In the genomic region with DNA sequence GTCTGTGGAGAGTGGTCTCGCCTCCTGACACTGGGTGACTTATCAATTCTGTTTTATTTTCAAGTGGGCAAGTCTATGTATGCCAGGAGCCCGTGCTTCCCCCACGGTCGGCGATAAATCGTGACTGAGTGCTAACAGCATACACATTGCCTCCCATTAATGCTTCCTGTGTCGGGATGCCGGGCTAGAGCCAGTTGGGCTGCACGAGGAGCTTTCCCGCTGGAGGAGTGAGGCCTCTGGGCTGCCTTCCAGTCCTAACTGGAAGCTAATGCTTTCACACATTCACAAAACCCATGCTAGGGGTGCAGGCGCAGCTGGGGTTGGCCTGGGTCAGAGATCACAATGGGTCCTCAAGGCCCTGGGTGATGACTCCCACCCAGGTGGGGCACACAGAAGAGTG, we compare ENCODE assay signal across 10 mouse cellular contexts.
DNase-seq lines count a peak whose midpoint lies in the region; ATAC-seq and TF ChIP-seq lines count a peak whose summit lies in the region.
"Had no signal": no experiment of that assay in that cellular context is flagged by ENCODE, and none has a peak within 500 bp of the region (broad histone marks: within the 10 kb centered on the region; RNA-seq: fewer than 3 reads in every experiment).

No protein-coding gene starts in this region.

- no peaks in the 10 kb centered on the region for H3K36me3 ChIP-seq in hindbrain, postnatal 0 days (ENCODE audit: insufficient read depth, low read length)
- no peaks in the 10 kb centered on the region for H3K36me3 ChIP-seq in hindbrain, embryonic 11.5 days (ENCODE audit: control insufficient read depth, insufficient read depth, low read length)
- no peaks in the 10 kb centered on the region for H3K36me3 ChIP-seq in midbrain, embryonic 11.5 days (ENCODE audit: control insufficient read depth, insufficient read depth, low read length)

- H3K4me3 ChIP-seq in hindbrain, postnatal 0 days (ENCODE audit: low read length) = no peak overlapping the region
- no peak overlapping the region for H3K4me3 ChIP-seq in hindbrain, embryonic 11.5 days (ENCODE audit: low read depth, low read length)
- no peak overlapping the region for H3K4me3 ChIP-seq in midbrain, embryonic 11.5 days (ENCODE audit: low read depth, low read length)

- peak; percentile 33 for DNase-seq in hindbrain, postnatal 0 days (ENCODE audit: low spot score)
- no peak for DNase-seq in hindbrain, embryonic 11.5 days (ENCODE audit: low spot score)
- DNase-seq in brain, adult 2 months (ENCODE audit: low read depth, low spot score) = peak; percentile 10
- DNase-seq in gastrocnemius, postnatal 25 days = peak; percentile 19
- peak; percentile 63 for DNase-seq in heart, postnatal 4 days
- no peak for DNase-seq in adrenal gland, postnatal 10 days
- DNase-seq in midbrain, embryonic 11.5 days (ENCODE audit: low spot score, missing footprints) = no peak
- DNase-seq: cerebellum, adult 11 months had no signal

- TF ChIP-seq CTCF in hindbrain, postnatal 0 days (IDR thresholded peaks at IDR 0.05; ENCODE audit: low read depth) = no peak

- no peak overlapping the region for H3K9ac ChIP-seq in hindbrain, postnatal 0 days (replicated peaks; ENCODE audit: low read length)
- no peak overlapping the region for H3K9ac ChIP-seq in hindbrain, embryonic 11.5 days (ENCODE audit: low read depth, low read length)
- no peak overlapping the region for H3K9ac ChIP-seq in midbrain, embryonic 11.5 days (ENCODE audit: low read length)

- H3K9me3 ChIP-seq in hindbrain, postnatal 0 days (ENCODE audit: low read length) = no peaks in the 10 kb centered on the region
- no peaks in the 10 kb centered on the region for H3K9me3 ChIP-seq in hindbrain, embryonic 11.5 days (ENCODE audit: control insufficient read depth, low read length)
- H3K9me3 ChIP-seq in midbrain, embryonic 11.5 days (ENCODE audit: control insufficient read depth, low read length) = no peaks in the 10 kb centered on the region

- H3K27me3 ChIP-seq in hindbrain, postnatal 0 days (ENCODE audit: insufficient read depth, low read length) = 0 out of 2 replicates have a peak, but pooled peaks cover 4% of the 10 kb centered on the region
- H3K27me3 ChIP-seq in hindbrain, embryonic 11.5 days (ENCODE audit: control insufficient read depth, insufficient read depth, low read length) = peaks cover 2% of the 10 kb centered on the region; the same call in 1 of the 2 replicates
- no peaks in the 10 kb centered on the region for H3K27me3 ChIP-seq in midbrain, embryonic 11.5 days (ENCODE audit: control insufficient read depth, insufficient read depth, low read length)

- 41% methylated on average over 11 of the region's 11 CpGs for WGBS in hindbrain, postnatal 0 days
- WGBS in hindbrain, embryonic 11.5 days = 71% methylated on average over 11 of the region's 11 CpGs
- 69% methylated on average over 11 of the region's 11 CpGs for WGBS in midbrain, embryonic 11.5 days

- H3K27ac ChIP-seq in hindbrain, postnatal 0 days = no peak overlapping the region
- no peak overlapping the region for H3K27ac ChIP-seq in hindbrain, embryonic 11.5 days (ENCODE audit: low read depth, low read length)
- H3K27ac ChIP-seq in midbrain, embryonic 11.5 days (ENCODE audit: low read depth, low read length) = no peak overlapping the region

- ATAC-seq in hindbrain, postnatal 0 days = 0 out of 2 replicates have a peak, but pooled peaks have one; percentile 15
- no peak for ATAC-seq in hindbrain, embryonic 11.5 days (ENCODE audit: low FRiP score)
- ATAC-seq in granulocyte monocyte progenitor cell, adult 5-6 weeks (replicated peaks; ENCODE audit: poor library complexity, severe bottlenecking) = no peak
- no peak for ATAC-seq in midbrain, embryonic 11.5 days (ENCODE audit: low FRiP score)
- ATAC-seq: CD4-positive, CD25-positive, alpha-beta regulatory T cell, adult 4 months had no signal

- H3K4me2 ChIP-seq in hindbrain, postnatal 0 days (ENCODE audit: low read depth, low read length) = no peak overlapping the region
- H3K4me2 ChIP-seq in hindbrain, embryonic 11.5 days (replicated peaks; ENCODE audit: low read depth, low read length) = no peak overlapping the region
- H3K4me2 ChIP-seq in midbrain, embryonic 11.5 days = no peak overlapping the region

- H3K4me1 ChIP-seq in hindbrain, postnatal 0 days (ENCODE audit: insufficient read depth, low read length) = 0 out of 2 replicates have a peak, but pooled peaks cover 4% of the 10 kb centered on the region
- peaks cover 5% of the 10 kb centered on the region for H3K4me1 ChIP-seq in hindbrain, embryonic 11.5 days (replicated peaks; ENCODE audit: control insufficient read depth, insufficient read depth, low read length)
- H3K4me1 ChIP-seq in midbrain, embryonic 11.5 days (ENCODE audit: control insufficient read depth, insufficient read depth, low read length) = peaks cover 17% of the 10 kb centered on the region

Comparison
In these comparisons a context has a peak if more than half of its experiments do, and no peak if none do; other contexts are left out.
1. DNase-seq: peak in hindbrain, postnatal 0 days (single experiment), brain, adult 2 months (single experiment), gastrocnemius, postnatal 25 days (single experiment) and heart, postnatal 4 days (single experiment); none in hindbrain, embryonic 11.5 days (single experiment), adrenal gland, postnatal 10 days (single experiment) and midbrain, embryonic 11.5 days (single experiment).